Mouse (Mus musculus) intestine, postnatal 0 days (tissue): Measurements from ENCODE around the gene Ddx31. TPM values are rescaled to one million over a fixed set of nuclear protein-coding genes. Genes with fewer than 3 reads are reported as not detected.

Source experiments
- ATAC-seq: fragments of 200-750 bp; cut with Nextera tagmentation; 2 replicates; pipeline ENCODE4 v1.8.0; 2017; ENCODE audit warnings: mild to moderate bottlenecking, moderate TSS enrichment, moderate library complexity
- H3K27ac ChIP-seq: fragments of 300-500 bp; sonication (generic); 2 replicates; pipeline ENCODE4 v1.5.1; 2014; ENCODE audit warnings: mild to moderate bottlenecking, low read depth, low read length, moderate library complexity
- H3K27me3 ChIP-seq: fragments of 300-500 bp; sonication (generic); replicated peaks from 2 replicates; pipeline ENCODE4 v1.6.1; 2014; ENCODE audit warnings: low read length, mixed read lengths; ENCODE audit not compliant: control insufficient read depth, insufficient read depth
- H3K36me3 ChIP-seq: fragments of 300-500 bp; sonication (generic); 2 replicates; pipeline ENCODE4 v1.6.1; 2014; ENCODE audit warnings: mild to moderate bottlenecking, moderate library complexity; ENCODE audit not compliant: control insufficient read depth, insufficient read depth
- H3K4me1 ChIP-seq: fragments of 300-500 bp; sonication (generic); replicated peaks from 2 replicates; pipeline ENCODE4 v1.6.1; 2014; ENCODE audit warnings: antibody characterized with exemption, low read length, mixed read lengths; ENCODE audit not compliant: control insufficient read depth, insufficient read depth
- H3K4me2 ChIP-seq: fragments of 300-500 bp; sonication (generic); replicated peaks from 2 replicates; pipeline ENCODE4 v1.6.1; 2014; ENCODE audit warnings: low read depth, mild to moderate bottlenecking, moderate library complexity
- H3K4me3 ChIP-seq: fragments of 300-500 bp; sonication (generic); 2 replicates; pipeline ENCODE4 v1.5.1; 2014; ENCODE audit warnings: low read depth, low read length
- H3K9ac ChIP-seq: fragments of 300-500 bp; sonication (generic); 2 replicates; pipeline ENCODE4 v1.6.1; 2014; ENCODE audit warnings: mild to moderate bottlenecking, low read depth, low read length
- H3K9me3 ChIP-seq: fragments of 300-500 bp; sonication (generic); 2 replicates; pipeline ENCODE4 v1.6.1; 2016; ENCODE audit warnings: mixed run types; ENCODE audit not compliant: control insufficient read depth
- CTCF ChIP-seq: sonication (generic); IDR thresholded peaks from 2 replicates; pipeline ENCODE4 v1.5.1; 2016; ENCODE audit warnings: low read depth, mild to moderate bottlenecking, control low read depth, antibody characterized with exemption, moderate library complexity
- WGBS: fragments of 180-500 bp; shearing (Covaris S2); extraction: QIAGEN DNeasy Blood & Tissue Kit; methylation state at CpG from one replicate; pipeline ENCODE4 v1.1.7; 2014; 5-methylcytosine and 5-hydroxymethylcytosine counted together
- polyA plus RNA-seq: library from polyadenylated mRNA; unstranded; fragments of >200 nt; fragmentation: Nextera tagmentation; extraction: Ambion mirVana; gene quantifications from 2 replicates; pipeline ENCODE4 v1.2.1, GENCODE M21; 2015

The Ddx31 gene
- polyA plus RNA-seq, 1 experiment from 2014 or later, result 3.0 TPM

GRCm38 (mm10) chr2:28897340-28897899 lies 57.2 kb downstream of the Ddx31 start:
- H3K27me3 ChIP-seq, result no peaks in the 10 kb centered on the region
- no peak overlapping the region for H3K4me3 ChIP-seq
- no peak overlapping the region for H3K9ac ChIP-seq
- peaks cover 48% of the 10 kb centered on the region for H3K36me3 ChIP-seq
- no peaks in the 10 kb centered on the region for H3K9me3 ChIP-seq
- WGBS, result 49% methylated on average over 4 of the region's 4 CpGs
- peak; percentile 30 for TF ChIP-seq CTCF
- no peak overlapping the region for H3K4me2 ChIP-seq
- ATAC-seq, result peak; percentile 57
- no peak overlapping the region for H3K27ac ChIP-seq
- no peaks in the 10 kb centered on the region for H3K4me1 ChIP-seq

GRCm38 (mm10) chr2:28902291-28902690 lies 62.1 kb downstream of the Ddx31 start:
- H3K4me1 ChIP-seq, result no peaks in the 10 kb centered on the region
- no peak overlapping the region for H3K4me3 ChIP-seq
- ATAC-seq, result no peak
- H3K9ac ChIP-seq, result no peak overlapping the region
- H3K9me3 ChIP-seq, result no peaks in the 10 kb centered on the region
- no peak for TF ChIP-seq CTCF
- peaks cover 43% of the 10 kb centered on the region for H3K36me3 ChIP-seq
- no peak overlapping the region for H3K4me2 ChIP-seq
- H3K27ac ChIP-seq, result no peak overlapping the region
- no peaks in the 10 kb centered on the region; the same call in 1 of the 2 replicates for H3K27me3 ChIP-seq
- WGBS, result 90% methylated on average over 8 of the region's 8 CpGs

DNA sequence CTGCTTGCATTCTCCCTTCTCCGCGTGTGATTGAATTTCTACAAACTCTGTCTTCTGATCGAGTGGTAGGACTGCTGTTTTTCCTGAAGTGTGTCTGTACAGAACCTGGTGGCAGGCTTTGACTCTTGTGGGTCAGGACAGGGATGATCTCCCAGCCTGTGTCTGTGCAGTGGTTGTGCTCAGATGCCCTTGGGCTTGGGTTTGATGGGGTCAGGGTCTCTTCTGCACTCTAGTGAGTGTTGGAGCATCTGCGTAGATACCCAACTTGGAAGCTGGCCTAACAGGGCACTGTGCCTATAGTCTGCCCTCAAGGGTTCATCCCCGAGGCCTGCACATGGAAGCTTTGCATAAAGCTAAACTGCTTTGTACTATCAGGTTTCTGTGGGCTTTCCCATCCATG lies 63.7 kb downstream of the Ddx31 start:
- 93% methylated on average over 5 of the region's 5 CpGs for WGBS
- no peak for ATAC-seq

DNA sequence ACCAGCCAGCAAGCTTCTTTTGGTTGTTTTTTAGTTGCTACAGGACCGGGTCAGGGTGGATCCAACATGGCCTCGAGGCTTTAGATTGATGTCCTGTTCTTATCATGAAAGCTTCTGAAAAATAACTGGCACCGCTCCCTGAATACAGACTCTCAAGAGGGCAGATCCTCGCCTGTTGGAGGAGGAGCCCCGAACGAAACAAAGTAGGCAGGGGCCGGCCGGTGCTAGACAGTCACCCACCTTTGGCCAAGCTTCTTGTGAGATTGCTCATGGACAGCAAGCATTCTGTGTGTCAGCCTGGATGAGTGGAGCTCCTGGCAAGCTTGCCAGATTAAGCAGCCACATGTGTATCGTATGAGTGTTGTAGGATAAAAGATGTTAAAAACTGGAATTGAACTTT lies 64.6 kb downstream of the Ddx31 start:
- no peaks in the 10 kb centered on the region for H3K4me1 ChIP-seq

More for the DNA sequence above, 63.7 kb downstream of the Ddx31 start:
- TF ChIP-seq CTCF, result no peak
- Histone ChIP-seq H3K9ac (no peak overlapping the region), H3K4me3 (no peak overlapping the region), H3K9me3 (no peaks in the 10 kb centered on the region), H3K4me2 (no peak overlapping the region), H3K36me3 (peaks cover 44% of the 10 kb centered on the region), H3K4me1 (no peaks in the 10 kb centered on the region), H3K27me3 (peaks cover 13% of the 10 kb centered on the region), H3K27ac (no peak overlapping the region)

DNA sequence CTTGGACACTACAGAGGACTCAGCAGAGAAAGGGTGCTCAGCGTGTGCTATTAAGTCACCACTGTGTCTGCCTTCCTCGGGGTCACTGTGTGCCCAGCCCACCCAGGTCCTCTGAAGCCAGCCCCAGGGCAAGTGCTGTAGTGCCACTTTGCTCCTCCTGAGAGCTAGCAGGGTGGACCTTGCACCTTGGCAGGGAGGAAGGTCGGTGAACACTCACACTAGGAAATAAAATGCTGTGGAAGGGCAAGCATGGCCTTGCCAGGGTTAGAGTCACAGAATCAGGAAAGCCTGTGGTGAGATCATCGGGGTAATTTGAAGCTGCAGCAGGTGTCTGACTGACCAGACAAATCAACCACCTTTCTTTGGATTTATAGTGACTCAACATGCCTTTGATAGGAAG lies 65.4 kb downstream of the Ddx31 start:
- Histone ChIP-seq H3K4me1 (no peaks in the 10 kb centered on the region), H3K4me3 (no peak overlapping the region), H3K27me3 (peaks cover 30% of the 10 kb centered on the region), H3K9ac (no peak overlapping the region), H3K4me2 (no peak overlapping the region), H3K36me3 (peaks cover 30% of the 10 kb centered on the region; the same call in 1 of the 2 replicates), H3K27ac (no peak overlapping the region), H3K9me3 (no peaks in the 10 kb centered on the region)
- no peak for TF ChIP-seq CTCF
- ATAC-seq, result 0 out of 2 replicates have a peak, but pooled peaks have one; percentile 22
- 59% methylated on average over 4 of the region's 4 CpGs for WGBS

More for the DNA sequence above, 64.6 kb downstream of the Ddx31 start:
- Histone ChIP-seq H3K27ac (no peak overlapping the region), H3K4me3 (no peak overlapping the region), H3K27me3 (peaks cover 22% of the 10 kb centered on the region), H3K4me2 (no peak overlapping the region), H3K9me3 (no peaks in the 10 kb centered on the region), H3K36me3 (peaks cover 37% of the 10 kb centered on the region), H3K9ac (no peak overlapping the region)
- no peak for TF ChIP-seq CTCF
- ATAC-seq, result no peak
- 87% methylated on average over 9 of the region's 9 CpGs for WGBS

GRCm38 (mm10) chr2:28907691-28908388 lies 67.6 kb downstream of the Ddx31 start:
- Histone ChIP-seq H3K4me1 (no peaks in the 10 kb centered on the region), H3K27me3 (peaks cover 53% of the 10 kb centered on the region), H3K9me3 (no peaks in the 10 kb centered on the region), H3K4me3 (no peak overlapping the region), H3K36me3 (peaks cover 24% of the 10 kb centered on the region; the same call in 1 of the 2 replicates), H3K4me2 (peak overlapping the region; percentile 38), H3K27ac (no peak overlapping the region), H3K9ac (no peak overlapping the region)
- WGBS, result 17% methylated on average over 10 of the region's 10 CpGs
- no peak for TF ChIP-seq CTCF
- no peak for ATAC-seq
